Mouse (Mus musculus) midbrain, embryonic 12.5 days (tissue): Measurements from ENCODE around the gene Slc25a19. TPM values are rescaled to one million over a fixed set of nuclear protein-coding genes. Genes with fewer than 3 reads are reported as not detected.

ENCODE experiments used
- ATAC-seq: fragments of 200-750 bp; cut with Nextera tagmentation; 2 replicates; pipeline ENCODE4 v1.8.0; 2017; ENCODE audit warnings: low read depth, moderate TSS enrichment, moderate library complexity; ENCODE audit not compliant: low FRiP score
- H3K27ac ChIP-seq: fragments of 300-500 bp; sonication (generic); replicated peaks from 2 replicates; pipeline ENCODE4 v1.5.1; 2016; ENCODE audit warnings: mild to moderate bottlenecking
- H3K27me3 ChIP-seq: fragments of 300-500 bp; sonication (generic); 2 replicates; pipeline ENCODE4 v1.6.1; 2016; ENCODE audit warnings: mild to moderate bottlenecking
- H3K36me3 ChIP-seq: fragments of 300-500 bp; sonication (generic); 2 replicates; pipeline ENCODE4 v1.6.1; 2016
- H3K4me1 ChIP-seq: fragments of 300-500 bp; sonication (generic); 2 replicates; pipeline ENCODE4 v1.6.1; 2016
- H3K4me2 ChIP-seq: fragments of 300-500 bp; sonication (generic); replicated peaks from 2 replicates; pipeline ENCODE4 v1.6.1; 2016; ENCODE audit warnings: mild to moderate bottlenecking, moderate library complexity
- H3K4me3 ChIP-seq: fragments of 300-500 bp; sonication (generic); 2 replicates; pipeline ENCODE4 v1.5.1; 2016; ENCODE audit warnings: mild to moderate bottlenecking
- H3K9ac ChIP-seq: fragments of 300-500 bp; sonication (generic); replicated peaks from 2 replicates; pipeline ENCODE4 v1.6.1; 2016; ENCODE audit warnings: mild to moderate bottlenecking, moderate library complexity
- H3K9me3 ChIP-seq: fragments of 300-500 bp; sonication (generic); 2 replicates; pipeline ENCODE4 v1.6.1; 2016; ENCODE audit warnings: mild to moderate bottlenecking
- WGBS: fragments of 180-500 bp; shearing (Covaris S2); methylation state at CpG from one replicate; pipeline ENCODE4 v1.1.7; 2016; 5-methylcytosine and 5-hydroxymethylcytosine counted together
- polyA plus RNA-seq: library from polyadenylated mRNA; unstranded; fragments of >200 nt; fragmentation: Nextera tagmentation; extraction: Ambion mirVana; gene quantifications from 2 replicates; pipeline ENCODE4 v1.2.1, GENCODE M21; 2016

The Slc25a19 gene
- polyA plus RNA-seq, 1 experiment from 2014 or later: 26.2 TPM

DNA sequence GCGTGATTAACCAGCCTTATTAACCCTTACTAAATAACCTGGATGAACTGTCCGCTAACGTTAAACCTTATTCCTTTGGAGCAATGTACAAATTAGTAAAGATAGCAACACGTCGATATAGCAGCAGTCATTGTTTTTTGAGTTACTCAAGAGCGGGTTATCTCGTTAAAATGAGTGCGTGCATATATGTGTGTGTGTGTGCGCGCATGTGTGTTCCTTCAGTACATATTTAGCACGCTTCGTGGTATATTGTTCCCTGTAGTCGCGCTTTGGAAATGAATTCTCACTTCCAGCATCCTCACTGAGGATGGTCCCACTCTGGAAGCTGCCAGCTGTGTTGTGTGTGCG, 25.0 kb downstream of the Slc25a19 start:
- ATAC-seq: no peak
- 7% methylated on average over 15 of the region's 15 CpGs for WGBS
- H3K36me3 ChIP-seq: peaks cover 40% of the 10 kb centered on the region
- H3K4me1 ChIP-seq: peaks cover 22% of the 10 kb centered on the region
- no peaks in the 10 kb centered on the region for H3K9me3 ChIP-seq
- H3K4me3 ChIP-seq: peak overlapping the region; percentile 98
- H3K4me2 ChIP-seq: peak overlapping the region; percentile 94
- H3K27me3 ChIP-seq: no peaks in the 10 kb centered on the region
- H3K9ac ChIP-seq: peak overlapping the region; percentile 96
- H3K27ac ChIP-seq: peak overlapping the region; percentile 88

DNA sequence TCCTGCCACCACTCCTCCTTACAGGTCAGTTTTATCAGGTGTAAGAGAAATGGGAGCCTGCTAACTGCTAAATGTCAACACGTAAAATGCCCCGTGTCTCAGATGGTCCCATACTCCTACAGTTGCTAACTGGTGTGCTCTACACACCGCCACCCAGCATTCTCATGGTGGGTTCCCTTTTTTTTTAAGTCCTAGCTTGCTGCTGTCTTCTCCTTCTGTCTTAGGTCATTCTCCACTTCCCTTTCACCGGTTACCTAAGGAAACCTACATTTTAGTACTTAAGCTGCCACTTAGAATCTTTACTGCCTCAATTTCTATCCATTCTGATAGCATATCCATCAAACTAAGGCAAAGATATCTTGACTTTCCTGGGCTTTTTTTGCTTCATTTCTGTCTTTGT, 26.9 kb downstream of the Slc25a19 start:
- ATAC-seq: no peak
- WGBS: 93% methylated on average over 4 of the region's 4 CpGs
- Histone ChIP-seq H3K9ac (no peak overlapping the region), H3K9me3 (no peaks in the 10 kb centered on the region), H3K27ac (no peak overlapping the region), H3K4me1 (peaks cover 22% of the 10 kb centered on the region), H3K36me3 (peaks cover 35% of the 10 kb centered on the region), H3K4me3 (no peak overlapping the region), H3K27me3 (no peaks in the 10 kb centered on the region), H3K4me2 (no peak overlapping the region)

DNA sequence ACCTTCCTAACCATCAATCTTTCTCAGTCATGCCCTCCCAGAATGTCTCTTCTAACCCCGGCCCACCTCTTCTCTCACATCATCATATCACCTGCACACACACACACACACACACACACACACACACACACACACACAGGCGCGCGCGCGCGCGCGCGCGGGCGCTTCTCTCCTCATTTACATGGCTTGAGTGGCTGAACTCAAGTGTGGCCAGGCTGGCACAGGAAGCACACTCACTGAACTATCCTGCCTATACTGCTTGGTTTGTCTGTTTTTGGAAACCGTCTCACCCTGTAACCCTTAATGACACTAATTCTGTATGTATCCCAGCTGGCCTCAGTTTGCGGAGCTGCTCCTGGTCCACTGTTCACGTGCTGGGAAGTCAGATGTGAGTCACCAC, 27.4 kb downstream of the Slc25a19 start:
- no peak for ATAC-seq
- Histone ChIP-seq H3K9ac (no peak overlapping the region), H3K4me2 (no peak overlapping the region), H3K4me3 (no peak overlapping the region), H3K27ac (no peak overlapping the region), H3K36me3 (peaks cover 34% of the 10 kb centered on the region), H3K9me3 (no peaks in the 10 kb centered on the region), H3K4me1 (peaks cover 22% of the 10 kb centered on the region), H3K27me3 (no peaks in the 10 kb centered on the region)
- WGBS: over 99% methylated on average over 15 of the region's 15 CpGs

DNA sequence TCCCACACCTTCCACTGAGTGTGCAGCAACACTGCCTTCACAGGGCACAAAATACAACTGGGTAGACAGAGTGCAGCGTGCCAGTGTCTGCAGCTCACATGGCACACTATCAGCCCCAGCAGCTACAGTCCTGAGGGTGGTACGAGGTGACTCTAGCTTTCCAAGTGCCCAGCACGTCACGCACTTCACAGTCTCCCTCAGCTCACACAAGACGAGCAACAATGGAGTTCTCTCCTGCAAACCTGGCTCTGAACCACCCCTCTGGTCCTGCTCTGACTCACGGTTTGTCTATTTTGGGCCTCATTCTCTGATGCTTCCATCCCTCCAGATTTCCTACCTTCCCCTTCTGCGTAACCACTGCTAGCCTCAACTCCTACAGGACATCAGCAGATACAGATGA, 28.4 kb downstream of the Slc25a19 start:
- ATAC-seq: no peak
- Histone ChIP-seq H3K9ac (no peak overlapping the region), H3K27me3 (no peaks in the 10 kb centered on the region), H3K9me3 (no peaks in the 10 kb centered on the region), H3K4me1 (peaks cover 13% of the 10 kb centered on the region), H3K27ac (no peak overlapping the region), H3K4me3 (no peak overlapping the region), H3K4me2 (no peak overlapping the region), H3K36me3 (peaks cover 38% of the 10 kb centered on the region)
- WGBS: 96% methylated on average over 7 of the region's 7 CpGs

DNA sequence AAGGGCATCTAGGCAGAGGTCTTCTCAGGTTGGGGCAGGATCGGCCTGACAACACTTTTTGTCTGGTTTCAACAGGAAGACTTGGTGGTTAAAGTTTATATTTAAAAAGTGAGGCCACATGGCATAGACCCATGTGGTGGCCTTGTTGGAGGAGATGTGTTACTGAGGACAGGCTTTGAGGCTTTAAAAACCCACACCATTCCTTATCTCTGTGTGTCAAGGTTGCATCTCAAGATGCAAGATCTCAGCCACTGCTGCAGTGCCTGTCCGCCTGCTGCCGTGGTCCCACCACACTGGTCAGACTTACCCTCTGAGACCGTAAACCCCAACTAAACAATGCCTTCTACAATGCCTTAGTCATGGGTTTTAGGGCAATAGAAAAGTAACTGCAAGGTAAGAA, 29.8 kb downstream of the Slc25a19 start:
- Histone ChIP-seq H3K4me2 (no peak overlapping the region), H3K27me3 (no peaks in the 10 kb centered on the region), H3K9me3 (no peaks in the 10 kb centered on the region), H3K9ac (no peak overlapping the region), H3K4me3 (no peak overlapping the region), H3K4me1 (peaks cover 10% of the 10 kb centered on the region), H3K36me3 (peaks cover 52% of the 10 kb centered on the region), H3K27ac (no peak overlapping the region)
- 95% methylated on average over 4 of the region's 4 CpGs for WGBS
- ATAC-seq: no peak

DNA sequence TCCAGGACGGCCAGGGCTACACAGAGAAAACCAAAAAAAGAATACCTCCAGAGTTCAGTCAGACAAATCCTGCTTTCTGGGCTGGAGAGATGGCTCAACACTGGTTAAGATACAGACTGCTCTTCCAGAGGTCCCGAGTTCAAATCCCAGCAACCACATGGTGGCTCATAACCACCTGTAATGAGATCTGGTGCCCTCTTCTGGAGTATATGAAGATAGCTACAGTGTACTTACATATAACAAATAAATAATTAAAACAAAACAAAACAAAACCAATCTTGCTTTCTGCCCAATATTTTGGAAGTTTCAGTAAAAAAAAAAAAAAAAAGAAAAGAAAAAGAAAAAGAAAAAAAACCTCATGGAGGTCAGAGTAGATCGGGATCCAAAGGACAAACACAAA, 32.9 kb downstream of the Slc25a19 start:
- ATAC-seq: no peak
- 94% methylated on average over 3 of the region's 3 CpGs for WGBS
- H3K4me3 ChIP-seq: no peak overlapping the region
- no peaks in the 10 kb centered on the region for H3K4me1 ChIP-seq
- H3K27me3 ChIP-seq: no peaks in the 10 kb centered on the region
- H3K36me3 ChIP-seq: peaks cover 73% of the 10 kb centered on the region
- no peak overlapping the region for H3K27ac ChIP-seq
- no peak overlapping the region for H3K4me2 ChIP-seq
- no peak overlapping the region for H3K9ac ChIP-seq
- H3K9me3 ChIP-seq: no peaks in the 10 kb centered on the region

DNA sequence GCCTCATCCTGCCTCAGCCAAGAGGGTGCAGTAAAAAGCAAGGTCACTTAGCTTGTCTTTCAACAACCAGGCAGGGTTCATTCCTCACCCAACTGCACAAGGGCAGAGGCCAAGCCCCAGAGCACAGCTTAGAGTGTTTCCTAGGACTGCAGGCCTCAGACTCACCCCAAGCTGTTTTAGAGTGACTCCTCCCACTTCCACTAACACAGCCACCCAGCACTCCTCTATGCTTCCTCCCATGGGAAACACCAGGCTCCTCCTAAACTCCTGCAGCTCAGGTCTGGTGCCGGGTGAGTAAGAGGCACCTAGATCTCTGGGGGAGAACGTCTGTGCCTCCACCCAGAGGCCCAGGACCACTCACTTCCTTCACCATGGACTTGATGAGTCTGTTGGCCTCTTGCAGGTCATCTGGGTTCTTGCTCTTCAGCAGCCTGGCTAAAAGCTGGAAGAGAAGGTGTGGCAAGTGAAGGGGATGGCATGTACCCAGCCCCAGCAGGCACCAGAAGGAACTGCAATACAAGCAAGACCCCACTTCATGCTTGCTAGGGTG, 37.5 kb downstream of the Slc25a19 start:
- peaks cover 93% of the 10 kb centered on the region for H3K36me3 ChIP-seq
- no peaks in the 10 kb centered on the region for H3K27me3 ChIP-seq
- no peak overlapping the region for H3K4me2 ChIP-seq
- no peaks in the 10 kb centered on the region for H3K4me1 ChIP-seq
- H3K27ac ChIP-seq: no peak overlapping the region
- H3K4me3 ChIP-seq: no peak overlapping the region
- no peaks in the 10 kb centered on the region for H3K9me3 ChIP-seq
- no peak overlapping the region for H3K9ac ChIP-seq
- 93% methylated on average over 2 of the region's 2 CpGs for WGBS
- ATAC-seq: no peak

DNA sequence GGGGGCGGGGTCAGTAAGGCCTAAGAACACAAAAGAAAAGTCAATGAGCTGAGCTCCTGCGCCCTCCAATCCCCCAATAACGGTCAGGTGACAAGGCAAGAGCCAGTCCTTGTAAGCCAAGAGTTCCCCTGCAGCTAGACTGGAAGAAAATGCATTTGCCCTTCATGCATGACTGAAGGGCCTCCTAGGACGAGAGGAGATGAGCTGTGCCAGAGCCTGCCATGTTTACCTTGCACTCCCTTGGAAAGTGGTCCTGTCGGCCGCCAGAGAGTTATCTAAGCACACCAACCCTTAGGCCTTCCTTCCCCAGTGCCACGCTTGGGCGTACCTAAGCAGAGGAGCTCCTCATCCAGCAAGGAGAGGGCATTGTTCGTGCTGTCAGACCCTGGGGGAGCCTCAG, 40.1 kb downstream of the Slc25a19 start:
- Histone ChIP-seq H3K4me2 (no peak overlapping the region), H3K4me1 (no peaks in the 10 kb centered on the region), H3K36me3 (peaks cover 94% of the 10 kb centered on the region), H3K9ac (no peak overlapping the region), H3K4me3 (no peak overlapping the region), H3K27me3 (no peaks in the 10 kb centered on the region), H3K27ac (no peak overlapping the region), H3K9me3 (no peaks in the 10 kb centered on the region)
- no peak for ATAC-seq
- 84% methylated on average over 9 of the region's 9 CpGs for WGBS

DNA sequence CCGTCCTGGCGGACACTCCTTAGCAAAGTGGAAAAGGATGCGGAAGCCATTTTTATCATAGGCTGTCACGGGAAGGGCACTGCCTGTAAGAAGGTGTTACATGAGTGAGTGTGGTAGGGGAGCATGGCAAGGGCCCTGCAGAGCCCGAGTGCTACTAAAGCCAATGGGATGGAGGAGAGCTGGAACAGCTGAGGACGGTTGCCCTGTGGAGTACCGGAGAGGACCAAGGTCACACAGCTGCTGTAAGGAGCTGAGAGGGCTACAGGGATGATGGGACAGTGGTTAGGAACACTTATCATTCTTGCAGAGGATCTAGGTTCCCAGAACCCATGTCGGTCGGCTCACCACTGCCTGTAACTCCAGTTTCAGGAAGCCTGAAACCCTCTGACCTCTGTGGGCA, 41.7 kb downstream of the Slc25a19 start:
- no peaks in the 10 kb centered on the region for H3K27me3 ChIP-seq
- no peak overlapping the region for H3K4me3 ChIP-seq
- H3K27ac ChIP-seq: no peak overlapping the region
- WGBS: 93% methylated on average over 9 of the region's 9 CpGs
- no peaks in the 10 kb centered on the region for H3K4me1 ChIP-seq
- H3K4me2 ChIP-seq: no peak overlapping the region
- H3K36me3 ChIP-seq: peaks cover 96% of the 10 kb centered on the region
- no peaks in the 10 kb centered on the region for H3K9me3 ChIP-seq
- no peak for ATAC-seq
- no peak overlapping the region for H3K9ac ChIP-seq

DNA sequence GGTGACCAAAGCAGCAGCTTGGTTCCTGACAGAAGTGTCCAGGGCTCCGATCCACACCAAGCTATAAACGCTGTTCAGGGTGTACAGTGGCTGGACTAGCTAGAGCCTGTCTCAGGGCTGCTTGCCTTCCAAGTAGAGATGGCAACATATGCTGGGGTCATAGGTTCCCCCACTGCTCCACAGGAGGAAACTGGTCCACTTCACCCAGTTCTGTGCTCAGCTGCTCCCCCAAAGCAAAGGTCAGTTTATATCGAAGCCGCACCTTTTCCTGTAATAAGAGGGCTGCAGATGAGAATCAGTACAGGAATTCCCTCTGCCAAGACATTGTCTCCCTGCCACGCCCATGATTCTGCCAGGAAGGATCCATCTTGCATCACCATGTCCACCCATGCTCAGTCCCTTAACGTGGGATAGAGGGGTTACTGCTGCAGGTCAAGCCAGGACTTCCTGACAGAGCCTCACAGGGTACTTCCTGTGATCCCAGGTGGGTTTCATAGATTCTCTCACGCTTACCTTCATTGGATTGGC, 42.5 kb downstream of the Slc25a19 start:
- 89% methylated on average over 7 of the region's 7 CpGs for WGBS
- Histone ChIP-seq H3K4me1 (no peaks in the 10 kb centered on the region), H3K27ac (no peak overlapping the region), H3K4me2 (no peak overlapping the region), H3K9ac (no peak overlapping the region), H3K36me3 (peaks cover 96% of the 10 kb centered on the region), H3K27me3 (no peaks in the 10 kb centered on the region), H3K9me3 (no peaks in the 10 kb centered on the region), H3K4me3 (no peak overlapping the region)
- ATAC-seq: no peak

DNA sequence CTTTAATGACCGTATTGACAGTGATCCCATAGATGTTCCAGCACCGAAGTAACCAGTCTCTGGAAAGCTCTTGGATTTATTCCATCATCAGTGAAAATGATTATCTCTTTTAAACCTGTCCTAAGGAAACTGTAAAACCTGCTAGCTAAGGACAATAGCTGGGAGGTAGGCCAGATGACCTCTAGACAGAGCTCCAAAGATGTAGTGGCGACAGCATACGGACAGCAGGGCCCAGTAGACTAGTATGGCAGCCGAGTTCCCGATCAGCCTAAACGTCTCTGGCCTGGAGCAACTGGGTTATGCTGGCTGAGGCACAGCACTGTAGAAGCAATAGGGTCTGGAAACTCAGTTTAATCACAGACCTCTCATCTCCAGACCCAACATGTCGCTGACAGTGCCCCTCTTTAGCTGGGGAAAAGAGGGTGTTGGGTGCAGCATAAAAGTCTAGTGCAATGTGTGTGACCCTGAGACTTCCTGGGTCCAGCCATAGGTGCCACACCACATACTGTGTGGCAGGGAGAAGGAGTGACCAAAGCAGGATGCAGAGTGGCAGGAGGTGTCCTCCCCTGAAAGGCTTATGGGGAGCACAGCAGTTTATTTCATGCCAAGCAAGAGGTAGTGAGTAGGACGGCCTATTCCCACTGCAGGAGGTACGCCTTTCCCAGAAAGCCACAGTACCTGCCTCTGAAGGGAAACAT, 43.6 kb downstream of the Slc25a19 start:
- Histone ChIP-seq H3K4me1 (no peaks in the 10 kb centered on the region), H3K27me3 (no peaks in the 10 kb centered on the region), H3K27ac (no peak overlapping the region), H3K4me3 (no peak overlapping the region), H3K9ac (no peak overlapping the region), H3K9me3 (no peaks in the 10 kb centered on the region), H3K4me2 (no peak overlapping the region), H3K36me3 (peaks cover 92% of the 10 kb centered on the region)
- 90% methylated on average over 10 of the region's 10 CpGs for WGBS
- ATAC-seq: no peak

DNA sequence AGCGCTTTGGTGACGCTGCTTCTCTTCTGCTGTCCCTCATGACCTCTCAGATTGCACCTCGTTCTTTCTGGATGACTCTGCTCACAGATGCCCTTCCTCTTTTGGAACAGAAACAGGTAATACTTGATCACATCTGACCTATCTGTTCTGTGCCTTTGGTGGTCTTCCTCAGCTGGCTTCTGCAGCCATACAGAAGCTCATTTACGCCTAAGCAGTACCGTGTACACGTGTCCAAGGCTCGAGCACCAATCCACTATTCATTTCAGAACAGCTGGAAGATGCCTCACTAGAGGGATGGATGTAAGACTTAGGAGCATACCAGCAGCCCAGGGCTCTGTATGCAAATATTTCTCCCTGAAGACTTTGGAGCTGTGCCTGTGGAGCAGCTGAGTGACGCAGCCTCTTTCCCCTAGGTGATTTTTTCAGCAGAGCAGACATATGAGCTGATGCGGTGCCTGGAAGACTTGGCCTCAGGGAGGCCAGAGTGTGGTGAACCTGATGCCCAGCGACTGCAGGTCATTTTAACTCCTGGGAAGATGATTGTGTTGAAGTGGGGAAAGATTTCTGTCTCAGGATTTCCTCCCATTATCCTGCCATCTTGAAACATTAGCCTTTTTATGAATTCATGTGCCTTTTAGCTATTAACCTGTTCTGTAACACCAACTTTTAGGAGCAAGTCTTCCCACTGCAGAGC, 45.0 kb downstream of the Slc25a19 start:
- H3K4me2 ChIP-seq: no peak overlapping the region
- no peaks in the 10 kb centered on the region for H3K9me3 ChIP-seq
- H3K36me3 ChIP-seq: peaks cover 96% of the 10 kb centered on the region
- H3K27me3 ChIP-seq: no peaks in the 10 kb centered on the region
- no peak overlapping the region for H3K4me3 ChIP-seq
- 84% methylated on average over 10 of the region's 10 CpGs for WGBS
- no peak overlapping the region for H3K27ac ChIP-seq
- no peaks in the 10 kb centered on the region for H3K4me1 ChIP-seq
- ATAC-seq: no peak
- H3K9ac ChIP-seq: no peak overlapping the region
